Mouse (Mus musculus) limb, embryonic 14.5 days (tissue): ENCODE results near the gene Tppp2. TPM values are rescaled to one million over a fixed set of nuclear protein-coding genes. Genes with fewer than 3 reads are reported as not detected.

Experiments
- ATAC-seq: fragments of 200-750 bp; cut with Nextera tagmentation; 2 replicates; pipeline ENCODE4 v1.8.0; 2017; ENCODE audit warnings: low read depth, moderate number of reproducible peaks, moderate TSS enrichment; ENCODE audit not compliant: low FRiP score
- DNase-seq: peaks from one replicate; pipeline ENCODE4 v3.0.0-alpha.2; 2015; ENCODE audit warnings: low spot score
- H3K27ac ChIP-seq: fragments of 300-500 bp; sonication (generic); replicated peaks from 2 replicates; pipeline ENCODE4 v1.5.1; 2014; ENCODE audit warnings: low read depth, mild to moderate bottlenecking, low read length, moderate library complexity, mixed read lengths
- H3K27me3 ChIP-seq: fragments of 300-500 bp; sonication (generic); 2 replicates; pipeline ENCODE4 v1.6.1; 2014; ENCODE audit warnings: low read length, mixed read lengths; ENCODE audit not compliant: control insufficient read depth, insufficient read depth
- H3K36me3 ChIP-seq: fragments of 300-500 bp; sonication (generic); 2 replicates; pipeline ENCODE4 v1.6.1; 2014; ENCODE audit warnings: mild to moderate bottlenecking, low read length, moderate library complexity, mixed read lengths; ENCODE audit not compliant: control insufficient read depth, insufficient read depth
- H3K4me1 ChIP-seq: fragments of 300-500 bp; sonication (generic); 2 replicates; pipeline ENCODE4 v1.6.1; 2014; ENCODE audit warnings: antibody characterized with exemption, low read length, mixed read lengths; ENCODE audit not compliant: control insufficient read depth, insufficient read depth
- H3K4me2 ChIP-seq: fragments of 300-500 bp; sonication (generic); replicated peaks from 2 replicates; pipeline ENCODE4 v1.6.1; 2014; ENCODE audit warnings: low read depth, mild to moderate bottlenecking, low read length, moderate library complexity; ENCODE audit not compliant: severe bottlenecking
- H3K4me3 ChIP-seq: fragments of 300-500 bp; sonication (generic); replicated peaks from 2 replicates; pipeline ENCODE4 v1.5.1; 2014; ENCODE audit warnings: low read length
- H3K9ac ChIP-seq: fragments of 300-500 bp; sonication (generic); 2 replicates; pipeline ENCODE4 v1.6.1; 2014; ENCODE audit warnings: mild to moderate bottlenecking, low read depth, low read length, moderate library complexity; ENCODE audit not compliant: severe bottlenecking
- H3K9me3 ChIP-seq: fragments of 300-500 bp; sonication (generic); 2 replicates; pipeline ENCODE4 v1.6.1; 2016; ENCODE audit warnings: low read length; ENCODE audit not compliant: control insufficient read depth
- POLR2A ChIP-seq: fragments of 200-500 bp; IDR thresholded peaks from 2 replicates; pipeline ENCODE4 v1.8.0; 2012; ENCODE audit warnings: inconsistent platforms, mild to moderate bottlenecking, moderate library complexity, borderline replicate concordance; ENCODE audit not compliant: insufficient read depth, insufficient read length; ENCODE audit errors: extremely low read depth
- WGBS: fragments of 180-500 bp; shearing (Covaris S2); extraction: QIAGEN DNeasy Blood & Tissue Kit; methylation state at CpG from one replicate; pipeline ENCODE4 v1.1.7; 2014; 5-methylcytosine and 5-hydroxymethylcytosine counted together
- polyA plus RNA-seq, 2 experiments: library from polyadenylated mRNA; depleted of rRNA in 1 of 2; stranded (reverse) in 1 of 2; unstranded in 1 of 2; fragments of >200 nt; fragmentation: Nextera tagmentation in 1 of 2; extraction: Ambion mirVana in 1 of 2; gene quantifications; 2 replicates each; pipeline versions ENCODE4 v1.2.1 to v1.2.3; 2012 to 2014

Gene Tppp2
- polyA plus RNA-seq, 2 experiments, result not detected

DNA sequence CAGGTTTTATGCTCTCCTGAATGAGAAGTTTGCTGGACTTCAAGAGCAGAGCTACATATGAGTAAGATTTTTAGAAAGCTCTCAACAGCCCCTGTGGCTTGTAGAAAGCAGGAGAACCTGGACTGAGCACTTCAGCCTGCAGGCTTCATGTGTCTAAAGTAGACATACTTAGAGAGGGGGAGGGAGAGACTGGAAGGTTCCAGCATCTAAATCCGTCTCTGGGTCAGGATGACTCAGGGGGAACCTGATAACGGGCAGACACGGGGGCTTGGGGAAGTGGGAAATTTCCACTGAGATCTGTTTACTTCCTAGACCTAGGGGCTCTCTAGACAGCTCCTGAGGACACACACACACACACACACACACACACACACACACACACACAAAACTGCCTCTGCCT, 3.2 kb upstream of the Tppp2 start:
- Histone ChIP-seq H3K27me3 (no peaks in the 10 kb centered on the region), H3K9me3 (no peaks in the 10 kb centered on the region), H3K9ac (no peak overlapping the region), H3K4me1 (peaks cover 18% of the 10 kb centered on the region), H3K27ac (peak overlapping the region; percentile 78), H3K4me2 (peak overlapping the region; percentile 97; the same call in 1 of the 2 replicates), H3K4me3 (no peak overlapping the region), H3K36me3 (peaks cover under 1% of the 10 kb centered on the region; the same call in 1 of the 2 replicates)
- ATAC-seq (no peak), DNase-seq (no peak)
- no peak for TF ChIP-seq POLR2A
- WGBS, result 28% methylated on average over 3 of the region's 3 CpGs

DNA sequence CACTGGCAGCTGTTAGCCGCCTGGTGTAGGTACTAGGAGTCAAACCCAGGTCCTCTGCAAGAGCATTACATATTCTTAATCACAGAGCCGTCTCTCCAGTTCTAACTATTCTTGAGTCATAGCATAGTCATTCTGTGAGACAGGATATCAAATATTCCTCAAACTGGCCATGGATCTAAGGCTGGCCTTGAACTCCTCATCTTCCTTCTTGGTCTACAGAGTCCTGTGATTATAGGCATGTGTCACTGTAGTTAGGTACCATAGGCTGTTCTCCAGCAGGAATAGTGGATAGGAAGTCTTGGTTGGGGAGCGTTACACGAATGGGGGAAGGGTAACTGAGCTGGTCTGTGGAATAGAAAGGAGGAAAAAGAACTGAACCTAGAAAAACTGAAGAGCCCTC, 1.7 kb upstream of the Tppp2 start:
- no peak for ATAC-seq
- no peaks in the 10 kb centered on the region for H3K27me3 ChIP-seq
- H3K27ac ChIP-seq, result no peak overlapping the region
- no peak overlapping the region for H3K4me2 ChIP-seq
- no peak for TF ChIP-seq POLR2A
- peaks cover 18% of the 10 kb centered on the region for H3K4me1 ChIP-seq
- H3K9me3 ChIP-seq, result no peaks in the 10 kb centered on the region
- H3K4me3 ChIP-seq, result no peak overlapping the region
- no peak for DNase-seq
- no peak overlapping the region for H3K9ac ChIP-seq
- 89% methylated on average over 4 of the region's 4 CpGs for WGBS
- no peaks in the 10 kb centered on the region for H3K36me3 ChIP-seq

DNA sequence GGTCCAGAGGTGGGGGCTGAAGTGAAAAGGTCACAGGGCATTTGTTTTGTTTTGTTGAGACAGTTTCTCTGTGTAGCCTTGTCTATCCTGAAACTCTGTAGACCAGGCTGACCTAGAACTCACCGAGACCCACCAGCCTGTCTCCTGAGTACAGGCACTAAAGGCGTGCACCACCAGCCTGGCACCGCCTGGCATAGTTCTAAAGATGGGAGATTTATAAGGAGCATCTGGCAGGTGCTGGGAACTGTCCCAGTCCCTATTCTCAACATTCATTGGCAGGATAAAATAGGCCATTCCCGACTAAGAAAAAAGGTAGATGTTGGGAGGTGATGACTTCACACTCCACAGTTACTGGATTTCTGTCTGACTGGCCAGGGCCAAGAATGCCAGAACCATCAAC, 741 bp downstream of the Tppp2 start:
- Histone ChIP-seq H3K36me3 (no peaks in the 10 kb centered on the region), H3K4me3 (no peak overlapping the region), H3K4me1 (peaks cover 16% of the 10 kb centered on the region; the same call in 1 of the 2 replicates), H3K9me3 (no peaks in the 10 kb centered on the region), H3K27ac (no peak overlapping the region), H3K27me3 (no peaks in the 10 kb centered on the region), H3K4me2 (no peak overlapping the region), H3K9ac (no peak overlapping the region)
- no peak for DNase-seq
- TF ChIP-seq POLR2A, result no peak
- no peak for ATAC-seq
- 85% methylated on average over 4 of the region's 4 CpGs for WGBS

DNA sequence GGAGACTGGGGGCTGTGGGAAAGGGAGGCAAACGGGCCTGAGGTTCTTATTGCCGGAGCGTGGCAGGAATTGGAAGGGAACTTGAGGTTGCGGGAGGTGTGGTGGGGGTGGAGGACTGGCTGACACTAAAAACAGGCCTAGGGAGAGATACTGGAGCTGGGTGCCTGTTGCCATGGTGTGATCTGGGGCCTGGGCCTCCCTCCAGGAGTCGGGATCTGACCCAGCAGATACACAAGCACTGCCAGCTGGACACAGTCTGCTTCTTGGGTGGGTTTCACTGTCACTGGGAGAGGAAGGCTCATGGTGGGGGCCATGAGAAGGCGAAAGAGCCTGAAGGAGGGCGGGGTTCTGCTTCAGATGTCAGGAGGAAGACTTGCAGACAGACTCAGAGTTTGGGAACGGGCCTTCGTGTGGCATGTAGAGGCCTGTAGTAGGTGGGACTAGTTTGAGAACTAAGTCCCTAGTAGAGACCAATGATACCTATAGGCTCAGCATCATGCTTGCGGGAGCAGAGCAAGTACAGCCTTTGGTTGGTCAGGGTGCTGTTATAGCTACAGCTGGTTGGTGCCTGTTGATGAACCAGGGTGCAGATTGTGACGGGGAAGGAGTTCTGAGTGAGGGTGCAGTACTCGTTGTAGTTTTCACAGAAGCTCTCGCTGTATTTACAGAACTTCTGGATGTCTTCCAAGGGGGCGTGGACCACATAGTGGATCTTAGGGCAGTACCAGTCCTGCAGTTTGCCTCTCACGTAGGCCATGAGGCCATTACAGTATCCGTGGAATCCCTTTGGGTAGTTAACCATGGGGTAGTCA, 3.7 kb downstream of the Tppp2 start:
- H3K4me3 ChIP-seq, result no peak overlapping the region
- TF ChIP-seq POLR2A, result no peak
- ATAC-seq (no peak), DNase-seq (no peak)
- H3K27me3 ChIP-seq, result no peaks in the 10 kb centered on the region
- H3K4me2 ChIP-seq, result no peak overlapping the region
- no peak overlapping the region for H3K27ac ChIP-seq
- 0 out of 2 replicates have a peak overlapping the region, but pooled peaks have one; percentile 16 for H3K9ac ChIP-seq
- no peaks in the 10 kb centered on the region for H3K36me3 ChIP-seq
- WGBS, result 68% methylated on average over 16 of the region's 16 CpGs
- 0 out of 2 replicates have a peak, but pooled peaks cover 4% of the 10 kb centered on the region for H3K4me1 ChIP-seq
- H3K9me3 ChIP-seq, result no peaks in the 10 kb centered on the region

DNA sequence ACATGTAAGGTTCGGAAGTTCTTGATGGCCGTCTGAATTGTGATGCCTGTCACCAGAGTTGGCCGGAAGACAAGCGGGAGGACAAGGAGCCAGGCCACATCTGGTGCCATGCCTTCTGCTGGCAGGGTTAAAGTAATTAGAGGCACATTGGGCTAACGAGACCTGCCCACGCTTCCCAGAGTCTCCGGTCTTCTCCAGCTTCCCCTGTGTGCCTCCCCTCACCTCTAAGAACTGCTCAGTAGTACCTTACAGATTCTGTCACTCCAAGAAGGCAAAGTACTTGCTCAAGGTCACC, 4.3 kb downstream of the Tppp2 start, which contains the start of gene Rnase13:
TSS of gene Rnase13 (minus strand) at position 203 of the 295 bp plus-strand sequence.
- H3K4me3 ChIP-seq, result no peak within 1 kb of the TSS
- H3K4me2 ChIP-seq, result no peak within 1 kb of the TSS
- no peak within 1 kb of the TSS for H3K27ac ChIP-seq
- WGBS, result 76% methylated on average over 7 of the region's 7 CpGs
- no peaks in the 10 kb centered on the region for H3K36me3 ChIP-seq
- DNase-seq (no peak), ATAC-seq (no peak)
- H3K4me1 ChIP-seq, result 0 out of 2 replicates have a peak, but pooled peaks cover 4% of the 10 kb centered on the region
- no peak for TF ChIP-seq POLR2A
- 0 out of 2 replicates have a peak within 1 kb of the TSS, but pooled peaks have one; percentile 16 for H3K9ac ChIP-seq
- no peaks in the 10 kb centered on the region for H3K27me3 ChIP-seq
- no peaks in the 10 kb centered on the region for H3K9me3 ChIP-seq
